Mouse (Mus musculus) lung, postnatal 0 days (tissue): ENCODE data around the gene Atp1a4. TPM values are rescaled to one million over a fixed set of nuclear protein-coding genes. Genes with fewer than 3 reads are reported as not detected.

ENCODE experiments used
- ATAC-seq: fragments of 200-750 bp; cut with Nextera tagmentation; 2 replicates; pipeline ENCODE4 v1.8.0; 2017; ENCODE audit warnings: moderate library complexity
- DNase-seq: peaks from one replicate; pipeline ENCODE4 v3.0.0-alpha.2; 2016; ENCODE audit warnings: low spot score
- H3K27ac ChIP-seq: fragments of 300-500 bp; sonication (generic); 2 replicates; pipeline ENCODE4 v1.5.1; 2014; ENCODE audit warnings: antibody characterized with exemption, mild to moderate bottlenecking, low read length, mixed read lengths
- H3K27me3 ChIP-seq: fragments of 300-500 bp; sonication (generic); replicated peaks from 2 replicates; pipeline ENCODE4 v1.6.1; 2014; ENCODE audit warnings: low read length, mixed read lengths; ENCODE audit not compliant: insufficient read depth
- H3K36me3 ChIP-seq: fragments of 300-500 bp; sonication (generic); 2 replicates; pipeline ENCODE4 v1.6.1; 2014; ENCODE audit warnings: low read length, mixed read lengths; ENCODE audit not compliant: insufficient read depth
- H3K4me1 ChIP-seq: fragments of 300-500 bp; sonication (generic); 2 replicates; pipeline ENCODE4 v1.6.1; 2014; ENCODE audit warnings: antibody characterized with exemption, low read depth, low read length, mixed read lengths; ENCODE audit not compliant: insufficient read depth
- H3K4me2 ChIP-seq: fragments of 300-500 bp; sonication (generic); replicated peaks from 2 replicates; pipeline ENCODE4 v1.6.1; 2014; ENCODE audit warnings: low read depth, mild to moderate bottlenecking, low read length, moderate library complexity, mixed read lengths
- H3K4me3 ChIP-seq: fragments of 300-500 bp; sonication (generic); 2 replicates; pipeline ENCODE4 v1.5.1; 2014; ENCODE audit warnings: low read depth, low read length
- H3K9ac ChIP-seq: fragments of 300-500 bp; sonication (generic); replicated peaks from 2 replicates; pipeline ENCODE4 v1.6.1; 2014; ENCODE audit warnings: low read depth, mild to moderate bottlenecking
- H3K9me3 ChIP-seq: fragments of 300-500 bp; sonication (generic); 2 replicates; pipeline ENCODE4 v1.6.1; 2016; ENCODE audit warnings: low read length, mixed read lengths
- CTCF ChIP-seq: IDR thresholded peaks from 2 replicates; pipeline ENCODE4 v1.5.1; 2016; ENCODE audit warnings: antibody characterized with exemption, mild to moderate bottlenecking
- EP300 ChIP-seq: IDR thresholded peaks from 2 replicates; pipeline ENCODE4 v1.6.1; 2016; ENCODE audit warnings: antibody characterized with exemption, mild to moderate bottlenecking, control low read depth
- WGBS: fragments of 180-500 bp; shearing (Covaris S2); extraction: QIAGEN DNeasy Blood & Tissue Kit; methylation state at CpG from one replicate; pipeline ENCODE4 v1.1.7; 2014; 5-methylcytosine and 5-hydroxymethylcytosine counted together
- polyA plus RNA-seq: library from polyadenylated mRNA; unstranded; fragments of >200 nt; fragmentation: Nextera tagmentation; extraction: Ambion mirVana; gene quantifications from 2 replicates; pipeline ENCODE4 v1.2.1, GENCODE M21; 2015

Atp1a4 gene
- polyA plus RNA-seq, 1 experiment from 2014 or later: 0.04 TPM

DNA sequence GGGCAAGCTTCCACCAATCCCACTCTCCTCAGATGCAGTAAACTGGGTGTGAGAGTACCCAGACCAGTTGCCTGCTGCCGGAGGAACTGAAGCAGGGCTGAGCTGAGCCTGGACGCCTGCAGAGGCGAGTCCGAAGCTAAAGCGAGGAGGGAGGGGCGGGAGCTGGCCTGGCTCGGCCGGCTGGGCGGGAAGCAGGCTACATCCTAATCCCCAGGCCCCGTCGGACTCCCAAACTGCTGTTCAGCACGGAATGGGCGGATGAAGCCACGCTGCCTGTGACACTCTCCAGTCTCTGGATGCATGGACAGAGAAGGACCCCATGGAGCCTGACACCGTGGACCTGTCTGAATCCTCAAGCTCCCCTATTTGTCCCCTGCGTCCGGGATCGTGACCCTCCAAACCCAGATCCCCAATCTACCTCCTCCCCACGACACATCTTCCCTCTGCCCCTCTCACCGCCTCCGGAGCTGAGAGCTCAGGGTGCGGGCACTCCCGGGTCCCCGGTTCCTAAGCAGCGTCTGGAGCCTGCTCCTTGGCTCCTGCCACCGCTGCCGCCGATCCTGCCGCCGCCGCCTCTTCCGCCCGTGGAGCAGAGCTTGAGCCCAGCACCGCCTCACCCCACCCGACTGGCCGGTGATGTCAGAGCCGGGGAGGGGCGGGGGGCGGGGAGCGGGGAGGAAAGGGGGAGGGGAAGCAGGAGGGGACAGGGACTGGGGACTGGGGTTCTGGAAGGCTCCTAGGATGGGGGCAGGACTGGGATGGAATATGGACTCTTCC is 51.9 kb downstream of the Atp1a4 start, which contains the start of gene Pea15a:
Pea15a (minus strand) TSS at position 664 of the 777 bp plus-strand sequence.
- DNase-seq (peak; percentile 89), ATAC-seq (peak; percentile 90)
- Histone ChIP-seq H3K4me3 (peak within 1 kb of the TSS; percentile 67), H3K27me3 (no peaks in the 10 kb centered on the region), H3K36me3 (no peaks in the 10 kb centered on the region), H3K4me1 (peaks cover 14% of the 10 kb centered on the region; the same call in 1 of the 2 replicates), H3K4me2 (peak within 1 kb of the TSS; percentile 84), H3K9me3 (no peaks in the 10 kb centered on the region), H3K9ac (peak within 1 kb of the TSS; percentile 70), H3K27ac (peak within 1 kb of the TSS; percentile 89)
- WGBS: 1% methylated on average over 38 of the region's 40 CpGs
- TF ChIP-seq CTCF (no peak), EP300 (no peak)

DNA sequence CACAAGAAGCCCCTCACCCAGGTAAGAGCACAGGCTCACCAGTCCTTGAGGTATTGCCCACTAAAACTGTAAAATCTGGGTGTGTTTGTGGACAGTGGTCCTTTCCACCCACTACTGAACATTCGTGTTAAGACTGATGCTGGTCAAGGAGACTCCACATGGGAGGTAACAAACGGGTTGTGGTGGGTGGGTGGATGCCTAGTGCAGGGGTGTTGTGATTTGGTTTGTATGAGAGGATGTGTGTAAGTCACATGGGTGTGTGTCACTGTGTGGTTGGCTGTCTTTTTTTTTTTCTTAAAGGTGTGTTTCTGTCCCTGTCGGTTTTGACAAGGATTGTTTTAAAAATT is 52.5 kb downstream of the Atp1a4 start:
- H3K27me3 ChIP-seq: no peaks in the 10 kb centered on the region
- ATAC-seq (no peak), DNase-seq (no peak)
- no peaks in the 10 kb centered on the region for H3K36me3 ChIP-seq
- H3K4me3 ChIP-seq: peak overlapping the region; percentile 67
- H3K27ac ChIP-seq: peak overlapping the region; percentile 89; the same call in 1 of the 2 replicates
- H3K4me2 ChIP-seq: peak overlapping the region; percentile 84
- TF ChIP-seq EP300 (no peak), CTCF (no peak)
- peaks cover 14% of the 10 kb centered on the region; the same call in 1 of the 2 replicates for H3K4me1 ChIP-seq
- peak overlapping the region; percentile 70 for H3K9ac ChIP-seq
- H3K9me3 ChIP-seq: no peaks in the 10 kb centered on the region
- WGBS: 7% methylated on average over 3 of the region's 3 CpGs

DNA sequence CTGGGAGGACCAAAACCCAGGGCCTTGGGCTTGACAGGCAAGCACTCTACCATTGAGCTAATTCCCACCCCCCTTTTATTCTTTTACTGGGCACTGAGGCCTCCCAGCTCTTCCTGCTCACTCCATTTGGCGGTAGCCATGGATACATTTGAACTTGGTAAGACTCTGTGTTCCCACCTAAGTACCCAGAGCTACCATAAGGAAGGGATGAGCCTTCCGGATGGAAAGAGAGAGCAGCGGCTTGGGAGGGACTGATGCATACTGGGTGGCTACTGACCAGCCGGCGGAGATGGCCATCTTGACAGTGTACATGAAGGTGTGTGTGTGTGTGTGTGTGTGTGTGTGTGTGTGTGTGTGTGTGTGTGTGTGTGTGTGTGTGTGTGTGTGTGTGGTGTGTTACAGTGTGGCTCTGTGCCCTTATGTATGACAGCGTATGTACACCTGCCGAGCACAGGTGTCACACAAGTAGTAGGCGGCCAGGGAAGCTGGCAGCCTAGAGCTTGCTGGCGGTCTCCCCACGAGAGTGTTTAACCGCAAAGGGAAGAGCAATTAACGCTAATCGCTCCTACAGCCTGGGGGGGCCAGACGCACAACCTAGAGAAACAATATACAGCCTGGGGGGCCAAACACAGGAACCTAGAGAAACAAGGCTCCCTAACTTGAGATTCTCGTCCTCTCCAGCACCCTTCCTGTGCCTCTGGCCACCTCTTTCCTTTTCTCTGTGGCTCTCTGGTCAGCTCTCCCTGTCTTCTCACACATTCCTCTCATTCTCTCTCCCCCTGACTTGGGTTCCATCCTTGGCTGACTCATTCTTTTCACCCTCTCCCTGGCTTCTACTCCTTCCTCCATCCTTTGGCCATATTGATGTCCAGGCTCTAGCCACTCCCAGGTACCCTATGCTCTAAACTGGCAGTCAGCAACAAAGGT is 53.1 kb downstream of the Atp1a4 start:
- H3K4me2 ChIP-seq: peak overlapping the region; percentile 84

DNA sequence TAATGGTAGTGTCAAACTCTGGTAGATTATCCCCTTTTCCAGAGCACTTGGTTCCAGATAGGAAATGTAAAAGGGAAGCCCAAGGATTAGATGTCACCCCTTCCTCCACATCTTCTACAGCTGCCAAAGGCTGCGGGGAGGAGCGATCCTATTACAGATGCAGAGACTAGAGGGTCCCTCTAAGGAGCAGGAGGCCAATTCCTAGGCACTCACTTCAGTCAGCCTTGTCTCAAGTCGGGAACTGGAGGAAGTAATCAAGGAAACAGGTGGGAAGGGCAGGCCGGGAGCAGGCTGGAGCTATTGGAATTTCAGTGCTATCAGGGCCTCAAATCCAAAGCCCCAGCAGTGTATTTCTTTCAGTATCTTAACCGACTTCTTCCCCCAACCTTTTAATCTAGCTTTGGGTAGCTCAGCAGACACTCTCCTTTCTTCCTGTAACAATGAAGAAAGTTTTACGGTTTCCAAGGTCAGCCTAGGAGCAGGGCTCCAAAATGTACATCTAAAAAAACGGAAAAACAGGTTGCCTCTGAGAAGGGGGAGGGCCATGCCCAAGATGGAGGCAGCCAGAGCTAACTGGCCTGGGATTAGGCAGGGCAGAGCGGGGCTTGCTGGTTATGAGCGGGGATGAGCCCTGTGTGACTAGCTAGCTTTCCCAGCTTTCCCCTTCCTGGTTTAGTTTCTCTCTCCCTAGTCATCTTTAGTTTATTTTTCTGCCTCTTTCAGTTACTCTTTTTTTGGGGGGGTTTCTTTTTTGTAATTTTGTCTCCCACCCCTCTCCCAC is 54.0 kb downstream of the Atp1a4 start:
- WGBS: 26% methylated on average over 9 of the region's 9 CpGs
- Histone ChIP-seq H3K9me3 (no peaks in the 10 kb centered on the region), H3K9ac (no peak overlapping the region), H3K27ac (peak overlapping the region; percentile 71), H3K4me3 (no peak overlapping the region), H3K4me2 (no peak overlapping the region), H3K4me1 (peaks cover 14% of the 10 kb centered on the region; the same call in 1 of the 2 replicates), H3K36me3 (peaks cover 8% of the 10 kb centered on the region; the same call in 1 of the 2 replicates), H3K27me3 (no peaks in the 10 kb centered on the region)
- TF ChIP-seq CTCF: no peak
- no peak for TF ChIP-seq EP300
- no peak for ATAC-seq
- no peak for DNase-seq

More for the DNA sequence above, 53.1 kb downstream of the Atp1a4 start:
- WGBS: 38% methylated on average over 14 of the region's 15 CpGs
- Histone ChIP-seq H3K36me3 (peaks cover 2% of the 10 kb centered on the region; the same call in 1 of the 2 replicates), H3K4me3 (no peak overlapping the region; the same call in 1 of the 2 replicates), H3K27ac (peak overlapping the region; percentile 71; the same call in 1 of the 2 replicates), H3K9ac (no peak overlapping the region), H3K27me3 (no peaks in the 10 kb centered on the region), H3K9me3 (no peaks in the 10 kb centered on the region), H3K4me1 (peaks cover 14% of the 10 kb centered on the region; the same call in 1 of the 2 replicates)
- TF ChIP-seq CTCF (no peak), EP300 (no peak)
- ATAC-seq: no peak
- no peak for DNase-seq

DNA sequence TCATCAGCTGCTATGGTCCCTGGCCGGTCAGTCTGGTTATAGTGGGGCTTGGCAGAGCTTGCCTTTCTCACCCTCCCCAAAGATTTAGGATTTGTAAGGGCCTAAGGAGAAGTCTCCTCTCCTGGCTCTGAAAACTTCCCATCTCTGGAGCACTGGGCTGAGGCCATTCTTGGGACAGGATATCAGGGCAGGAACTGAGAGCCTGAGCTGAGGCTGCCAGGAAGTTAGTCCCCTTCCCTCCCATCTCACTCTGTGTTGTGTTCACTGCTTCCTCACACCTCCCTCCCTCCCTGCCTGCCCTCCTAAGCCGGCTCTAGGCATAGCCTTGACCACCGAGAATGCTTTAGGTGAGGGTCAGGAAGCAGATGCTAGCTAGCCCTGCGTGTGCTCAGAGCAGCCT is 54.6 kb downstream of the Atp1a4 start:
- H3K27ac ChIP-seq: peak overlapping the region; percentile 71
- no peak overlapping the region for H3K4me3 ChIP-seq
- peak; percentile 56 for DNase-seq
- ATAC-seq: peak; percentile 13; the same call in 1 of the 2 replicates
- peaks cover 8% of the 10 kb centered on the region; the same call in 1 of the 2 replicates for H3K36me3 ChIP-seq
- H3K9me3 ChIP-seq: no peaks in the 10 kb centered on the region
- 8% methylated on average over 4 of the region's 4 CpGs for WGBS
- no peaks in the 10 kb centered on the region for H3K27me3 ChIP-seq
- H3K9ac ChIP-seq: no peak overlapping the region
- peaks cover 14% of the 10 kb centered on the region; the same call in 1 of the 2 replicates for H3K4me1 ChIP-seq
- TF ChIP-seq EP300 (no peak), CTCF (no peak)
- 0 out of 2 replicates have a peak overlapping the region, but pooled peaks have one; percentile 14 for H3K4me2 ChIP-seq
